Mouse (Mus musculus) hindbrain, embryonic 13.5 days (tissue): ENCODE data around the gene Gm5475. TPM values are rescaled to one million over a fixed set of nuclear protein-coding genes. Genes with fewer than 3 reads are reported as not detected.

ENCODE experiments used
- ATAC-seq: fragments of 200-750 bp; cut with Nextera tagmentation; 2 replicates; pipeline ENCODE4 v1.8.0; 2017; ENCODE audit warnings: moderate TSS enrichment; ENCODE audit not compliant: low FRiP score
- H3K27ac ChIP-seq: fragments of 300-500 bp; sonication (generic); 2 replicates; pipeline ENCODE4 v1.5.1; 2015; ENCODE audit warnings: inconsistent platforms, mild to moderate bottlenecking, moderate library complexity
- H3K27me3 ChIP-seq: fragments of 300-500 bp; sonication (generic); 2 replicates; pipeline ENCODE4 v1.6.1; 2015; ENCODE audit warnings: mild to moderate bottlenecking, inconsistent platforms
- H3K36me3 ChIP-seq: fragments of 300-500 bp; sonication (generic); 2 replicates; pipeline ENCODE4 v1.6.1; 2015; ENCODE audit warnings: mild to moderate bottlenecking, inconsistent platforms
- H3K4me1 ChIP-seq: fragments of 300-500 bp; sonication (generic); replicated peaks from 2 replicates; pipeline ENCODE4 v1.6.1; 2015; ENCODE audit warnings: inconsistent platforms
- H3K4me2 ChIP-seq: fragments of 300-500 bp; sonication (generic); 2 replicates; pipeline ENCODE4 v1.6.1; 2015; ENCODE audit warnings: inconsistent platforms, mild to moderate bottlenecking, moderate library complexity
- H3K4me3 ChIP-seq: fragments of 300-500 bp; sonication (generic); 2 replicates; pipeline ENCODE4 v1.5.1; 2015; ENCODE audit warnings: mild to moderate bottlenecking, inconsistent platforms
- H3K9ac ChIP-seq: fragments of 300-500 bp; sonication (generic); 2 replicates; pipeline ENCODE4 v1.6.1; 2015; ENCODE audit warnings: mild to moderate bottlenecking, inconsistent platforms
- H3K9me3 ChIP-seq: fragments of 300-500 bp; sonication (generic); 2 replicates; pipeline ENCODE4 v1.6.1; 2016; ENCODE audit warnings: inconsistent platforms
- WGBS: fragments of 180-500 bp; shearing (Covaris S2); methylation state at CpG from one replicate; pipeline ENCODE4 v1.1.7; 2015; 5-methylcytosine and 5-hydroxymethylcytosine counted together
- polyA plus RNA-seq: library from polyadenylated mRNA; unstranded; fragments of >200 nt; fragmentation: Nextera tagmentation; extraction: Ambion mirVana; gene quantifications from 2 replicates; pipeline ENCODE4 v1.2.1, GENCODE M21; 2015

Gm5475 gene
- polyA plus RNA-seq, 1 experiment from 2014 or later = 0.10 TPM

DNA sequence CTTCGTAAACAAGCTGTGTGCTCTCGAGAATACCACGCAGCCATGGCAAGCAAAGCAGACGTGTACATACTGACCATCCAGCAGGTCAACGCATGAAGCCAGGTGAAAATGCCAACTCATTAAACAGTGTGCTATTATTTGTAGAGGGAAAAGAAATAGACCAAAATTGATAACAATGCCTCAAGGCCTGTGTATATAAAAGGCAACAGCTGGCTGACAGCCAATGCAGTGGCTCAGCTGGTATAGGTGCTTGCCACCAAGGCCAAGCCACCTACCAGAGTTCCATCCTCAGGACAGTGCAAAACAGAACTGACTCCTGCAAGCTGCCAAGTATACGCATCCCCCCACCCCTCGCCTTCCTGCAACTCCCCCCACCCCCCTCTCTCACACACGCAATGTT lies 6.3 kb upstream of the Gm5475 start:
- Histone ChIP-seq H3K9me3 (no peaks in the 10 kb centered on the region), H3K4me1 (peaks cover 30% of the 10 kb centered on the region), H3K27ac (no peak overlapping the region), H3K27me3 (no peaks in the 10 kb centered on the region), H3K4me3 (no peak overlapping the region), H3K36me3 (peaks cover 12% of the 10 kb centered on the region), H3K4me2 (no peak overlapping the region), H3K9ac (no peak overlapping the region)
- WGBS = 89% methylated on average over 8 of the region's 8 CpGs
- no peak for ATAC-seq

DNA sequence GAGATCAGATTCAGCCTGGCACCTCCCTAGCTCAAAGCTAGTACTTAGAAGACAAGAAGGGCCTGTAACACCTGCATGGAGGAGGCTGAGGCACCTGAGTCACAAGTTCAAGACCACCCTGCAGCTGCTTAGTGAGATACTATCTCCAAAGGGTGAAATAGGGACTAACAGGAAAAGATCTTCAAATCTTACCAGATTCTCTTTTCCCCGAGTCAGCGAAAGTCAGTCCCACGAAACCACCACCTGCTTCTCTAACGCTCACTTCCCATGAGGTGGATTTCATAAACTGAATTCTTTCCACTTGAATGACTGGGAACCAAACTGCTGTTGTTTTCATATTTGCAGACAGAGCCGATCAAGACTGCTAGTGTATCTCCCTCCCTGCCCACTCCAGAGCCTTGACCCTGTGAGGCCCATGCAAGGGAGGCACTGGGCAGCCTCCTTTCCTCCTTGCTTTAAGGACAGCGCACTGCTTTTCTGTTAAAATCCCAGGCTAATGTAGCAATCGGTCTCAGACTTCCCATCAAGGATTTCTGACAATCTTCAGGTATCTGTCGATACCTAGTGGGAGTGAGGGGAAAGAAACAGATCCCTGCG lies 4.0 kb upstream of the Gm5475 start:
- Histone ChIP-seq H3K9me3 (no peaks in the 10 kb centered on the region), H3K27me3 (no peaks in the 10 kb centered on the region), H3K4me3 (no peak overlapping the region), H3K36me3 (no peaks in the 10 kb centered on the region), H3K9ac (no peak overlapping the region), H3K4me1 (peaks cover 46% of the 10 kb centered on the region), H3K4me2 (no peak overlapping the region), H3K27ac (no peak overlapping the region)
- WGBS = 84% methylated on average over 9 of the region's 9 CpGs
- no peak for ATAC-seq

DNA sequence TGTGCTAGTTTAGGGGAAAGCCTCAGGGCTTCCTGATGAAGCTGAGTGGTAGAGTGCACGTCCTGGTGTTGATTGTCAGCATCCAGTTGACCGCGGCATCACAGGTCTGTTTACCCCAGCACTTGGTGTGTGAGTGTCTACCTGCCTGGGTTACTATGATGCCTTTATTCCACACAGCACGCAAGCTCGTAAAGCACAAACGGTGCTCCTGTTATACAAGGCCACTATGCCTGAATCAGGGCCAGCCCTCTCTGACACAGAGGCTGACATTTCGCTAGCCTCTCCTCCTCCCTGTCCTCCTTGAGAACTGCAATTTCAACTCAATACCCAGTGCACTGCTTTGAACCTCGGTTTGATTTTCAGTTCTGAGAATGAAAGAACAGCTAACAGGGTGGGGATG lies 2.6 kb upstream of the Gm5475 start:
- no peak overlapping the region for H3K4me3 ChIP-seq
- H3K9ac ChIP-seq = peak overlapping the region; percentile 20; the same call in 1 of the 2 replicates
- H3K9me3 ChIP-seq = no peaks in the 10 kb centered on the region
- H3K27ac ChIP-seq = no peak overlapping the region
- H3K27me3 ChIP-seq = peaks cover 7% of the 10 kb centered on the region
- WGBS = 76% methylated on average over 8 of the region's 8 CpGs
- peaks cover 53% of the 10 kb centered on the region for H3K4me1 ChIP-seq
- H3K36me3 ChIP-seq = no peaks in the 10 kb centered on the region
- H3K4me2 ChIP-seq = no peak overlapping the region
- ATAC-seq = no peak

DNA sequence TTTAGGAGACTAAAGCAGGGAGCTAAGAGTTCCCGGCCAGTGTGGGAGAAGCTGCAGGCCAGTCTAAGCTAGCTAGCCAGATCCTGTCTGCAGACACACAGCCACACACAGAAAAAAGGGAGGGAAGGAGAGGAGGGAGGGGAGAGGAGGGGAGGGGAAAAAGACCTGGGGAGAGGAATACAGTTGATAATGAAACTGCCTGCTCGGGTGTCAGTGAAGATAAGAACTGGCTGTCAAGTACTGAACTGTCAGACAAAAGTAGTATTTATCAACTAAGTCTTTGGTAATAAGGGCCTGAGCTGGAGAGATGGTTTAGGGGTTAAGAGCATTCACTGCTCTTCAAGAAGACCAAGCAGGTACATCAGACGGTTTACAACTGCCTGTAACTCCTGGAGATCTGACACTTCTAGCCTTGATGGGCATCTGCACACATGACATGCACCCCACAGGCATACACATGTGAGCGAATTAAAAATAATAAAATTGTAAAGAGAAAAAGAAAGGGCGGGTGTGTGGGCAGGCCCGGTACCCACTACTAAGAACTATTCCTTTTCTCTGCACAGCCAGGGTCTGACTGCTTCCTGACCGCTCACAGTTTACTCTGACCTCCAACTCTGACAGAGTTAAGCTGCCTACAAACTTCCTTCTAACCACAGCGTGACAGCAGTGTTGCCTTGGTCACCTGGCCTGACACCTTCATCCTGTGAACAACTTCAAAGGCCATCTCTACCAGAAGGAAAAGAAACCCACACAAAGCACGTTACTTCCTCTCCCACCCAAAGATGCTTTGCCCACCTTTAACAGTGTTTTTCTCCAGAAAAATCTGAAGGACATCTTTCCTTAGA lies 1.8 kb upstream of the Gm5475 start:
- ATAC-seq = no peak
- no peaks in the 10 kb centered on the region for H3K36me3 ChIP-seq
- WGBS = 70% methylated on average over 9 of the region's 9 CpGs
- H3K4me1 ChIP-seq = peaks cover 55% of the 10 kb centered on the region
- no peak overlapping the region for H3K4me2 ChIP-seq
- peak overlapping the region; percentile 46; the same call in 1 of the 2 replicates for H3K9ac ChIP-seq
- H3K27ac ChIP-seq = peak overlapping the region; percentile 12; the same call in 1 of the 2 replicates
- no peak overlapping the region for H3K4me3 ChIP-seq
- H3K9me3 ChIP-seq = no peaks in the 10 kb centered on the region
- H3K27me3 ChIP-seq = peaks cover 15% of the 10 kb centered on the region

DNA sequence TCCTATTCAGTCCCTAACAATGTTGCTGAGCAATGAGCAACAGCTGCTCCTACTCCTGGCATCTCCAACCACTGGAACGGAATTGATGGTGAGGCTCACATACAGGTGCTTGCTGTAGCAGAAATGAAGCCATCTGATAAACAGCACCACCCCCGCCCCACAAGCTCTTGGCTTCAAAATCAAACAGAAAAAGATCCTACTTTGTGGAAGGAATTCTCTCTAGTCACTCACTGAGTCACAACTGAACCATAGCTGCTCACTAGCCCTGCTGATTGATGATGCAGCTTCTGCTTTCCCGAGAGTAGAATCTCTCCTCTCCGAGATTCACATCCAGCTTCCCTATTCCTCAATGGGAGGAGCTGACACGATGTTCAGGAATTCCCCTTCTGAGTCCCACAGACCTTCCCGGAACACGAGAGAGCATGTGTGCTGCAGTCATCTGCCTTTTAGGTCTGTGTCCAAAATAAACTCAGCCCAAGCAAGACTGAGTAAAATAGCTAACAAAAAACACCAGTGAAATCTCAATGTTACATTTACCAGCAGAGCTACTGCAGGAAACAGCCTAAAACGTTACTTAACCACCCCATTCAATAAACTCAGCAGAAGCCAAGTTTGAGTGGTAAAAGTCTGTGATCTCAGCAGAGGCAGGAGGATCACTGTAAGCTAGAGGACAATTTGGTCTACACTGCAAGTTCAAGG lies 739 bp upstream of the Gm5475 start:
- Histone ChIP-seq H3K9ac (peak overlapping the region; percentile 96), H3K4me3 (peak overlapping the region; percentile 97), H3K36me3 (no peaks in the 10 kb centered on the region), H3K27ac (no peak overlapping the region), H3K4me1 (peaks cover 53% of the 10 kb centered on the region), H3K4me2 (peak overlapping the region; percentile 83), H3K27me3 (peaks cover 26% of the 10 kb centered on the region), H3K9me3 (no peaks in the 10 kb centered on the region)
- ATAC-seq = no peak
- WGBS = 41% methylated on average over 8 of the region's 8 CpGs

DNA sequence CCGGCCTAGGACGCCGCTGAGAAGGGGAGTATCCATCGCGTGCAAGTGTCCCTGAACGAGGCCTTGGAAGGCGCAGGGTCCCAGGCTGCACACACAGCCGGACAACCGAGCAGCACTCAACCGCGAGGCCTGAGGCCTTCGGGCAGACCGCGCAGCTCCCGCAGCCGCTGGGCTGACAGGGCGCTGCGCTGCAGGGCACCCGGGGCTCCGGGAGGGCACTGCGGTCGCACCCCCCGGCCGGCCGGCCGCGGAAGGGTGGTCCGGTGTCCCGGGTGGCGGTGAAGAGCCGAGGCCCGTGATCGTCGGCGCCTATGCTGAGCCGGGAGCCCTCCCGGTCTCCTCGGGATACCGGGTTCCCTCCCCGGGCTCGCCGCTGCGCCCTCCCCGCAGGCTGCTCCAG lies 529 bp downstream of the Gm5475 start:
- peak overlapping the region; percentile 97 for H3K4me3 ChIP-seq
- no peaks in the 10 kb centered on the region for H3K9me3 ChIP-seq
- H3K36me3 ChIP-seq = no peaks in the 10 kb centered on the region
- H3K4me1 ChIP-seq = peaks cover 52% of the 10 kb centered on the region
- H3K9ac ChIP-seq = peak overlapping the region; percentile 96
- peak overlapping the region; percentile 55 for H3K27ac ChIP-seq
- peak; percentile 75 for ATAC-seq
- H3K27me3 ChIP-seq = peaks cover 30% of the 10 kb centered on the region
- 0% methylated on average over 44 of the region's 44 CpGs for WGBS
- H3K4me2 ChIP-seq = peak overlapping the region; percentile 83

DNA sequence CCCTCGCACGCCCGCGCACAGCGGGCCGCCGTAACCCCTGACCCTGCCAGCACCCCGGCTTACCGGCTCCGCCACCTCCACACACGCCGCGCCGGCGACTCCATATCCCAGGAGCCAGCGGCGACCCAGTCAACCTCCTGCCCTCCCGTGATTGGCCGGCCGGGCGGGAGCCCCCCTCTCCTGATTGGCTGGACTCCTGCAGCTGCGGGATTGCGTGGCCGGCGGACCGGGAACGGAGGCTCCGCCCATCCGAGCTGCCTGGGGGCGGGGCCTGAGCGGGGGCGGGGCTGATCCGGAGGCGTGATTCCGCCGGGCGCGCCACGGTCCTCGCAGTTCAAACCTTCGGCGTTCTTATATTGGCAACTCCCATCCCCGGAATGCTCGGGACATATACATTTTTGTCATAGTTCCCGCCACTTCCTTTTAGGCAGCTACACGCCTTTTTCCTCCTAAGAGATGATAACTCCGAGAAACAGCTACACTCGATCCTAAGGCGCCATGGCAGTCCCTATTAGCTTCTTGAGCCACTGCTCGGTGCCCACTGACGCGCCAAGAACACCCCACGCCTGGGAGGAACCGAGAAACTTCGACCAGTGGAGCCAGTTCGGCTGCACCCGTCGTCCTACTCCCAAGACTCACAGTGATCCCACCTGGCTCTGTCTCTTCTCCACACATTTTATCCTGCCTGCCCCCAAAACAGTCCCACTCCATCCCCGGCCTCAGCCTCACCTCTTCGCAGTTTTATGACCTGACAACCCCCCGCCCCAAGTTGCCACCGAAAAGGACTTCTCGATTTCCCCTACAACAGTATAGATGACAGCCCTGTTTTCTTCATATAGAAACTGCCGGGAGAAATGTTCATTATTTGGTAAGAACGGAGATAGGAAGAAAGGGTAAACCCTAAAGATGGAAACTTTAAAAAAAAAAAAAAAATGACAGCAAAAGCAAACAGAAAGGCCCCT lies 1.2 kb downstream of the Gm5475 start:
- peak overlapping the region; percentile 83 for H3K4me2 ChIP-seq
- H3K4me3 ChIP-seq = peak overlapping the region; percentile 97
- H3K27ac ChIP-seq = peak overlapping the region; percentile 55
- WGBS = 1% methylated on average over 63 of the region's 65 CpGs
- ATAC-seq = peak; percentile 98
- no peaks in the 10 kb centered on the region for H3K36me3 ChIP-seq
- H3K9me3 ChIP-seq = no peaks in the 10 kb centered on the region
- peaks cover 48% of the 10 kb centered on the region for H3K4me1 ChIP-seq
- H3K9ac ChIP-seq = peak overlapping the region; percentile 96
- peaks cover 30% of the 10 kb centered on the region for H3K27me3 ChIP-seq

DNA sequence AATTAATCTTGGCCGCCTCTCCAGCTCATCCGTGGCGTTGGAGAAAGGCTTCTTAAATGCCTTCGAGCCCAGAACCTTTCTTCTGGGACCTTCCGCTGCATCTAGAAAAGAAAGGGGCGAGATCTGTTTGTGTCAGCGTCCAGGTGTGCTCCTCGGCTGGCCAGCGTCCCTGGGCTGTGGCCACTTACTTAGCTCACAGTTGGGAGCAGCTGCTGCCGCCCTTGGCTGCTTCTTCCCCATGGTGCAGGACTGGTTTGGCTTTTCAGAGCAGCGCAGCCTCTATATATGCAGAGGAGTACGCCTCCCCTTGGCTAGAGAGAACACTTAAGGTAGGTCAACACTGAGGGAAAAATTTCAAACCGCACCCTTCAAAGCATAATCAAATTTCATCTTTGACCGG lies 2.0 kb downstream of the Gm5475 start:
- no peaks in the 10 kb centered on the region for H3K36me3 ChIP-seq
- peaks cover 30% of the 10 kb centered on the region for H3K27me3 ChIP-seq
- peak overlapping the region; percentile 83 for H3K4me2 ChIP-seq
- WGBS = 2% methylated on average over 14 of the region's 14 CpGs
- H3K27ac ChIP-seq = no peak overlapping the region
- ATAC-seq = no peak
- peaks cover 45% of the 10 kb centered on the region for H3K4me1 ChIP-seq
- peak overlapping the region; percentile 43; the same call in 1 of the 2 replicates for H3K9ac ChIP-seq
- H3K9me3 ChIP-seq = no peaks in the 10 kb centered on the region
- peak overlapping the region; percentile 97 for H3K4me3 ChIP-seq

DNA sequence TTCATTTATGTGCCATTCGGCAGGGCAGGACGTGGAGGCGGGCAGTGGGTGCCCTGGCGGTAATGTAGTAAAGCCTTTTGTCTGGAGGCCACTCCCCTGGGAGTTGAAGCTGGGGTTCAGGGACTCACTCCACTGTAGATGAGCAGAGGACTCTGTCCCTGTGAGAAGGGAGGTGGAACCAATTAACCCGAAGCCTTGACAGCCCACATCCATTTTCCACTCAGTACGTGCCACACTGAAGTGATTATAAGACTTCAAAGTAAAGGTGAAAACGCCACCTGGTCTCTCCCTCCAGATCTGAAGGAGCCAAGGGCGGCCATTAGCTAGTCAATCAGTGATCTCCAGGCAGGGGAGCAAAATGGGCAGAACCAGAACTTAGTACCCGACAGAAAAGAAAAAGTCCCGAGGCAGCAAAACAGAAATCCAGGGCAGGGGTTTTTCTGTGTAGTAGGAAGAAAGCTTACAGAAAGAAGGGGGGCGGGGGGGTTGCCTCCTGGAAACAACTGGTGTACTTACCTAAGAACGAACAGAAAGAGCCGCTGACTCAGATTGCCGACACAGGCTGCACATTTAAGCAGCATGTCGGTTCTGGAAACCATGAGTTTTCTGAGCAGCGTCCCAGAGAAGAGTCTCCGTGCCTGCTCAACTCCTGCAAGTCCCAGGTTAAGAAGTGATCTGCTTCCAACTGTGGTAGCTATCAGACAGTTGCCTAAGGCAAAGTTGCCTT lies 2.6 kb downstream of the Gm5475 start, which contains the start of gene Slc11a2:
Gene Slc11a2, minus strand, starts transcription at position 677 of the 727 bp plus-strand sequence.
- H3K4me3 ChIP-seq = peak within 1 kb of the TSS; percentile 97
- no peak for ATAC-seq
- H3K27ac ChIP-seq = no peak within 1 kb of the TSS
- H3K4me2 ChIP-seq = peak within 1 kb of the TSS; percentile 83
- peak within 1 kb of the TSS; percentile 43; the same call in 1 of the 2 replicates for H3K9ac ChIP-seq
- peaks cover 39% of the 10 kb centered on the region for H3K4me1 ChIP-seq
- 37% methylated on average over 17 of the region's 17 CpGs for WGBS
- H3K36me3 ChIP-seq = no peaks in the 10 kb centered on the region
- H3K27me3 ChIP-seq = peaks cover 30% of the 10 kb centered on the region
- H3K9me3 ChIP-seq = no peaks in the 10 kb centered on the region

DNA sequence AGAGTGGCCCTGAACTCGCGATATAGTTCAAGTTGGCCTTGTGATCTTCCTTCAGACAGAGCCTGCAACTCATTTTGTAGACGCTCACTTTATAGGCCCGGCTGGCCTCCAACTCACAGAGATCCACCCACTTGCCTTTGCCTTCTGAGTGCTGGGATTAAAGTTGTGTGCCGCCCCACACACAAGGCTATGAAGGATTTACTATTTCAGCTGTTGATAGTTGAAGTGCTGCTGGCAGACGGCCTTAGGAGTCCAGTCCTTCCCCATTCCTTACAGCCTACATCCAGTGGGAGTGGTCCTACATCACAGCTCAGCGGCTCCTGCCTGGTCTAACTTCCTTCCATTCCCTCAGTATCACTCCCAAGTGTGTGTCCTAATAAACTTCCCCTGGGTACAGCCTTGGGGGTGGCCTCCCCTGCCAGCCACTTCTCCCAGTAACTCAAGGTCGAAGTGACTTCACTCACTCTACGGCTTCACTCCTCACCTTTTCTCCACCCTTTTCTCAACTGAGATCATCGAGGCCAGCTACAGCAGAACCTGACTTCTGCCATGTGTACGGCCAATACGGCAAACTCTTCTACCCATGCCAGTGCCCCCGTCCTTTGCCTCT lies 6.5 kb downstream of the Gm5475 start:
- ATAC-seq = no peak
- Histone ChIP-seq H3K9ac (no peak overlapping the region), H3K4me1 (peaks cover 10% of the 10 kb centered on the region), H3K9me3 (no peaks in the 10 kb centered on the region), H3K4me2 (no peak overlapping the region), H3K36me3 (no peaks in the 10 kb centered on the region), H3K27ac (no peak overlapping the region), H3K27me3 (peaks cover 30% of the 10 kb centered on the region), H3K4me3 (no peak overlapping the region)
- 85% methylated on average over 13 of the region's 13 CpGs for WGBS
